Mouse (Mus musculus) adrenal gland, adult 18-20 months (tissue): ENCODE data around the gene Plcl2. TPM values are rescaled to one million over a fixed set of nuclear protein-coding genes. Genes with fewer than 3 reads are reported as not detected.
"Not testable (repeated sequence)": the region's sequence is repeated elsewhere in the genome, so short reads cannot be mapped to it uniquely, and the experiment has no call there.

Experiments
- DNase-seq, 2 experiments: peaks; one replicate each; pipeline ENCODE4 v3.0.0; 2021 to 2022; ENCODE audit warnings: low spot score in 2 of 2
- total RNA-seq, 2 experiments: library from RNA; stranded (reverse); gene quantifications; 1 replicate in 1 of 2; 2 replicates in 1 of 2; pipeline ENCODE4 v1.2.3; 2021

Gene Plcl2
- total RNA-seq, 2 experiments from 2014 or later, result 48.7 to 58.0 TPM

GRCm38 (mm10) chr17:50658901-50659300 lies 149.7 kb downstream of the Plcl2 start:
- DNase-seq, result no peak

- no peak for DNase-seq
These were observed 158.4 kb downstream of the Plcl2 start for GRCm38 (mm10) chr17:50667596-50667995.

DNA sequence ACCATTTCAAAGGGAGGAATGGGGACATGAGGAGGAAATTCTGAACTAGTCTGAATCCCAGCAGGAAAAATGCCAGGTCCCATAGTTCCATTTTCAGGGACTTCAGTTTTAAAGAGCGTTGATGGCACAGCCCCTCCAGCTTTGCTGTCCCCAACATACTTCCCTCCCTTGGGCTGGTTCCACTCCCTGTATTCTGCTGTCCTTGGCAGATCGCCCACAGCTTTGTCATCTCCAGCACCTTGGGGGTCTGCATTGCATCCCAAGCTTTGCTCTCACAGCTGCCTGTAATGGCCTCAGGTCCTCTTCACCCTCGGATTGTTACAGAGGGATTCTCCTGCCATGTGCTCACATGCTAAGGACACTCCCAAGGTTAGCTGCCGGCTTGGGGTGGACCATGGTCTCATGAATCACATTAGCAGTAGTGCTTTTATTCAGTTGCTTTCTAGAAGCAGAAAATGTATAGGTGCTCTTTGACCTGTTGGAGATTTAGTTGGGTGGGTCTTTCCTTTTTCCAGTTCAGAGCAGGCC lies 159.5 kb downstream of the Plcl2 start:
- DNase-seq, result no peak

DNA sequence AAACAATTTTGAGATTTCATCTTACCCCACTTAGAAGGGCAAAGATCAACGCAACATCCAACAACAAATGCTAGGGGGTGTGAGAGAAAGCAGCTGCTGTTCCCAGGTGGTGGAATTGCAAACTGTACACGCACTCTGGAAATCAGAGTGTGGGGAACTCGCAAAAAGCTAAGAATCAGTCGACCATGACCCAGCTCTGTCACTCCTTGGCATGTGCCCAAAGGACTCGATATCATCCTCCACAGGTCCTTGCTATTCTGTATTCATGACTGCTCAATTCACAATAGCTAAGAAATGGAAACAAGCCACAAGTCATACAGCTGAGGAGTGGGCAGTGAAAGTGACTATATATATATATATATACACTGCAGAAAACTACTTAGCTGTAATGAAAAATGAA lies 162.2 kb downstream of the Plcl2 start:
- DNase-seq, result no peak

DNA sequence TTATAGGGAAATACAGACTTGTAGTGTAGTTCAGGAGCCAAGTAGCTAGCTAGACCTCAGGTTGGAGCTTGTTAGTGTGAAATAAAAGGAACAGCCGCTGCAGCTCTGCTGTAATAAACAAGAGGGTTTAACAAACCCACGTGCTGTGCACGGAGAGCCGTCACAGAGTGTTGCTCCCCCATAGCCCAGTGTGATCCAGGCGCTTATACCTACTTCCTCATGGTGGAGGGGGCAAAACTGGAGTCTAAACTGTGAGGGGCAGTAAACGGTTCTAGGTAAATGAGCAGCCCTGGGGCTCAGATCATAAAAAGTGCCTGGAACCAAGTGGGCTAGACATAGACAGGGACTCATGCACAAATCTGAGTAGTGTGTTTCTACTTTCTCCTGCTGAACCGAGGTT lies 165.4 kb downstream of the Plcl2 start:
- no peak for DNase-seq

- DNase-seq, result no peak
These were observed 166.0 kb downstream of the Plcl2 start for GRCm38 (mm10) chr17:50675231-50675630.

DNA sequence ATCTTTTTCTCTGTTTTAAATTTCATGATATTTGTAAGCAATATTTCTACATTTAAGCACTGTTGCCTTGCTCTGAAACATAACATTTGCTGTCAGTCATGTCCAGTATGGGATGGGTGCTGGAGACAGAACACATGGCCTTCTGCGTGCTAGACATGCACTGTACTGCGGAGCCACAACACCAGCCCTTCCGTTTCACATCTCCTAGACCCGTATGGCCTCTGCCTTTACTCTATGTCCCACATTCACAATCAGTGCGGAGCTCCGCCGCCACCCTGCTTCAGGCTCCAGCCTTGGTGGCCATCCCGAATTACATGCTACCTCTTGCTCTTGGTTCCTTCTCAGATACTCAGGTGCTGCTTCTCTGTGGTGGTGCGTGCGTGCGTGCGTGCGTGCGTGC lies 168.1 kb downstream of the Plcl2 start:
- DNase-seq, result no peak

- no peak for DNase-seq
These were observed 168.9 kb downstream of the Plcl2 start for GRCm38 (mm10) chr17:50677978-50678712.

DNA sequence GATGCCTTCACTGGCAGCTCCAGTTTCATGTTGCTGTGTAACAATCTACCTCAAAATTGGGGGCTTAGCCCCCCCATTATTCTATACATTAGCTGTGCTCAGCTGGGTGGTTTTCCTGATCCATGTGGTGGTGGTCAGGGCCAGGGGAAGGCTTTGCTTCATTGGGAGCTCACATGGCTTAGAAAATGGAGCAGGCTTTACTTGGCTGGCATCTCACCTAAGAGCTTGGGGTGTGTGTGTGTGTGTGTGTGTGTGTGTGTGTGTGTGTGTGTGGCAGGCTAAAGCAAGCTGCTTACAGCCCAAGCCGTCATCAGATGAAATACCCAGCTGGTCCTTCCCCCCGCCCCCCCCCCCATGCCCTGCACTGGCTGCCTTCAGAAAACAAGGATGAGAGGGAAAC lies 169.5 kb downstream of the Plcl2 start:
- no peak for DNase-seq

DNA sequence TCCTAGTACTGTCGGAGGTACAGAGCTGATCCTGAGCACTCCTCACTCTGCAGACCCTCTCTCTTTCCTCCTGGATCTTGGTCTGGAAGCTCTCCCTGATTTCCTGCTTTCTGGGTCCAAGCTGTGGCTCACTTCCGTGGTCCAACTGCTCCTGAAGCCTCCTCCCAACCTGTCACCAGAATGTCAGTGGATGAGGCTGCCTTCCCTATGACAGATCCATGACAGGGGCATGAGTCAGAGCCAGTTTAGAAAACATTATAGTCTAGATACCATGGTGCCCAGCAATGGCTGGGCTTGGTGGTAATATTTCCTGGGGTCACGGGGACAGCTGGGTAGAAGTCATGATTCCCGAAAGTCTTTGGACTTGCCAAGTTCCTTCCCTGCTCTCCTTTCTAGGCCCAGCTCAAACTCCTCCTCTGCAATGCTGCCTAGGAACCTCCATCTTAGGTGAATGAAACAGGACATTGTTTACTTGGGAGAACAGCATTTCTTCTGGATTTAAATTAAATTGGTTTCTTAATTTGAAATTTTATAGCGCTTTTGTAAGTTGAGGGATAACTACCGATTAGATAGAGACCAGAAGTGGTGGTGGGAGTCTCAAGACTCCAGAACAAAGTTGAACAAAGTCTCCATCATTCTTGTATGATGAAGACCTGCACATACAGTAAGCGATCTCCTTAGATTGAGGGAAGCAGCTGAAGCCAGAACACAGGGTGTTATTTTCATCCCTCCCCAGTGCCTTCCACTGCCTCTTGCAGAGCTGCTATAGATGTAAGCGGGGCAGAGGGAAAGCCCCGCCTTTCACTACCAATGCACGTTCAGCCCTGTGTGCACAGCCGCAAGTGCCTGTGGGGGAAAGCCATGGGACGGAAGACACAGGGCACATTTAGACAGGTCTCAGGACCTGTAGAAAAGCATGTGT lies 170.7 kb downstream of the Plcl2 start:
- DNase-seq, result no peak

DNA sequence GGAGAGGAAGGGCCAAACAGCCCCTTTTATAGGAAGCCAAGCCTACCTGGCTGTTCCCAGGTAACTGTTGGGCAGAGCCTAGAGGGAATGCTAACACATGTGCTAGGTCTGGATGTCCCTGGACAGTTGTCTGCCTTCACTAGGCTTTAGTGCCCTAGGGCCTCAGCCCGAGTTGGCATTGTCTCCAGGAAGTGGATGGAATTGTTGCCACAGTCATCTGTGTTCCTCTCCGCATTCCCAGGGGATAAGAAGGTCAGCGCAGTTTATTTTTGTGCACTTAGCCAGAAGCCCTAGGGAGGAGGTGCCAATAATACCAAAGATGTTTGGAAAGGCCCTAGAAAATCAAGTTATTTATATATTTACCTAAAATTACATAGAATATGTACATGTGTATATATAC lies 173.5 kb downstream of the Plcl2 start:
- DNase-seq, result no peak

DNA sequence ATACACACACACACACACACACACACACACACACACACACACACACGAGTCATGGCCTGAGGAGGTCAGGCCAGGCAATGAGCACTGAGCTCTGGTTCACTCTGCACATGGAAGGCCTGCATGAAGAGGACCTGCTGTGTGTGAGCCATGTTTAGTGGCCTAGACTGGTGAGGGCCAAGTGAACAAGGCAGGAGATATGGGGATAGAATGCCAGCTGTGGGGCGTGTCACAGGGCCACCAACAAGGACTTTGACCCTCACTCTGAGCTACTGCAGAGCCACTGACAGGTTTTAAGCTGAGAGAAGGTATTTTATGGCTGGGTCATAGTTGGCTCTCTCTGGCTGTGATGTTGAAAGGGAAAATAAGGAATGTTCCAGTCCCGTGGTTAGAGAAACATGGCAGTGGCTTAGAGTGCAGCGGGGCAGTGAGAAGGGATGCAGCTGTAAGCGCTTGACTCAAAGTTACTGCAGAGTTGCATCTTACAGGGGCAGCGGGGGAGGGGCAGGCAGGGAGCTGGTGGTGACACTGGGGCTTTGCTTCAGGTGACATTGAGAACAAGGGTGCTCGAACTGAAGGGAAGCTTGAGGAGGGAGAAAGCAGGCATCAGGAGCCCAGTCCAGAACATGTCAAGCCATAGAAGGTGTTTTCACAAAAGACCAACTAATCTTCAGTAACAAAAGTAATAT lies 175.9 kb downstream of the Plcl2 start:
- DNase-seq, result no peak

DNA sequence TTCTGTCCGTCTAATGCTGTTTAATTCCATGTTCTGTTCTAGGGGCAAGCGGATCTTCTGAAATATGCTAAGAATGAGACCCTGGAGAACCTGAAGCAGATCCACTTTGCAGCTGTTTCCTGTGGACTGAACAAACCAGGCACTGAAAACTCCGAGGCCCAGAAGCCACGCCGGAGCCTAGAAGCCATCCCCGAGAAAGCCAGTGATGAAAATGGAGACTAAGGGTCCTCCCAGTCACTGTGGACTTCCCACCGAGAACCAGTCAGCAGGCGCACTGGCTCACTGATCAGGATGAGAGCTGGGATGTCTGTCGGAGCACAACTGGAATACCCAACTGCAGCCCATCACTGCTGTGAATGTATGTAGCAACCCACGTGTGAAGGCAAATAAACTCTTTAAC lies 178.5 kb downstream of the Plcl2 start:
- DNase-seq, result no peak

DNA sequence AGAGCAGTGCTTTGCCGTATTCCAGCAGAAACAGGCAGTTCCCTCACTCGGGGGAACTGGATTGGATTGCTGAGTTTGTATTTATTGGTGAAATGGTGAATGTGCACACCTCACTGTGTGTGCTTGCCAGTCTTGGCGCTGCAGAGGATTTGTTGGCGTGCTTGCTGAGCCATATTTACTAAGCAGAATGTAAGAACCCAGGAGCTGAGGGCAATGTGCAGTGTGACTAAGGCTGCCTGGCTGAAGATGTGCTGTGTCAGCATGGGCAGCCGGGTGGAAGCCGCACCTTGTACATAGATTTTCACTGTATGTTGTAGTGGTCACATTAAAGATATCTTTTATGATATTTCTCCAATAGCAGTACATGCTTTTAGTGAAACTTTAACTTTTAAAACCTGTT lies 178.9 kb downstream of the Plcl2 start:
- no peak for DNase-seq

DNA sequence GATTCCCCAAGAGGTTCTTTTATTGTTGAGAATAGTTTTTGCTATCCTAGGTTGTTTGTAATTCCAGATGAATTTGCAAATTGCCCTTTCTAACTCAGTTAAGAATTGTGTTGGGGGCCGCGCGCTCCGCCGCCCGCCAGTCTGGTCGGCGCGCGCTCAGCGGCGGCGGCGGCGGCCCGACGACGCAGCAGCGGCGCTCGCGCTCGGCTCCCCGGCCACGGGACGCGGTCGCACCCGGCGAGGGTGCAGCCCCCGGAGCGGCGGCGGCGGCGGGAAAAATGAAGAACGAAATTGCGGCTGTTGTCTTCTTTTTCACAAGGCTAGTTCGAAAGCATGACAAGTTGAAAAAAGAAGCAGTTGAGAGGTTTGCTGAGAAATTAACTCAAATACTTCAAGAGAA lies 189.2 kb downstream of the Plcl2 start:
- DNase-seq, result not testable (repeated sequence)

- DNase-seq, result no peak
These were observed 201.5 kb downstream of the Plcl2 start for GRCm38 (mm10) chr17:50710497-50711222.

DNA sequence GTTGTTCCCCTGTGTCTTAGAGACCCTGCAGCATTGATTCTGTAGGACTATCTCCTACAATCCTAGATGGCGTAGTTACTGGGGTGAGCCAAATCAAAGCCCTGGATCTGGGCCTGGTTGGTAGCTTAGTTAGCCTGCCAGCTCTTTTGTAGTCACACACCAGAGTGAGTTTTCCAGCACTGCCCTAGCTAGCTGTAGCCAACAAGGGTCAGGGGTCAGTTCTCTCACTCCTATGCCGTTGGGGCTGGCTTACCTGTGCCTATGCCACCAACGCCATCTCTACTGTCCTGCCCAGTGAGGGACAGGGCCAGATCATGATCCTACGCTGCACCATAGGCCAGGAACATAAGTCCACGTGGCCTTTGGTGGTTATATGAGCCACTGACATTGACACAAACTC lies 208.4 kb downstream of the Plcl2 start:
- no peak for DNase-seq

DNA sequence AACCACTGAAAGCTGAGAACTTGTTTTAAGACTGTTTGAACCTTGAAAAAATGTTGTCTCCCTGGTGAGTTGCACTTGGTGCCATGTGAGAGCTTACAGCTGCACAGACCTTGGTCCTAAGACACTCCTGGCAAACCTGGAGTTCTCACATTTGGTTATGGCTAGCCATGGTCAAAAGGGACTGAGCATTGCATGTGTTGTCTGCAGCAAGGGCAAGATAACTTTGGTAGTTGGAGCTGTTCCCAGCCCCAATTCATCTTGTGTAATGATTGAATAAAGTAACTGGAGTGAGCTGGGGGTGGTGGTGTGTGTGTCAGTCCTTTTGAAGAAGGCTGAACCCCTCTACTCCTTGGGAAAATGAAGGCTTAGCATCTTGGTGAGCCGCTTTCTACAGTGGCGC lies 215.2 kb downstream of the Plcl2 start:
- DNase-seq, result no peak

- DNase-seq, result no peak
These were observed 217.1 kb downstream of the Plcl2 start for GRCm38 (mm10) chr17:50726265-50726664.

GRCm38 (mm10) chr17:50729031-50729430 lies 219.8 kb downstream of the Plcl2 start:
- DNase-seq, result no peak

DNA sequence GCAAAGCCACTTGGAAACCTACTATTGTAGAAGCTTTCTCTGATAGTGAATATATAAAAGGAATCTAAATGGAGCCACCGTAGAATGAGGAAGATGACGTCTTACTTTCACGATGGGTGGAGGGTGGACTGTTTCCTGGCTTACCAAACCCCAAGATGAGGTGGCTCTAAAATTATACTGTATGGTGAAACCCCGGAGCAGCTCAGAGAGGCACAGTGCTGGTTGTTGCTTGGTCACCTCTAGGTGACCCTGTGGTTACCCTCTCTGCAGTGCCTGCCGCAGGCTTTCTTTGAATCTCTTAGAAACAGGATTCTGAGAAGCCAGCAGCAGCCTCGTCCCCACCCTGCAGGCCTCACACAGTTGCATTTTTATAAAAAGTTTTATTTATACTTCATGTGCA lies 220.4 kb downstream of the Plcl2 start:
- DNase-seq, result no peak
